Mouse (Mus musculus): ENCODE results near the gene Utp11.

- TF ChIP-seq CTCF (IDR thresholded peaks at IDR 0.05; ENCODE audit: low read depth) (no peak), EP300 (optimal IDR thresholded peaks at IDR 0.05) (no peak)
Observed at GRCm38 (mm10) chr4:124694572-124694971, 1.2 kb upstream of the Utp11 start.
